Mouse (Mus musculus): ENCODE measurements around the gene Apopt1. TPM values are rescaled to one million over a fixed set of nuclear protein-coding genes. Genes with fewer than 3 reads are reported as not detected.

Apopt1 gene
- polyA plus RNA-seq, 1 experiment from 2014 or later: 50.8 TPM

DNA sequence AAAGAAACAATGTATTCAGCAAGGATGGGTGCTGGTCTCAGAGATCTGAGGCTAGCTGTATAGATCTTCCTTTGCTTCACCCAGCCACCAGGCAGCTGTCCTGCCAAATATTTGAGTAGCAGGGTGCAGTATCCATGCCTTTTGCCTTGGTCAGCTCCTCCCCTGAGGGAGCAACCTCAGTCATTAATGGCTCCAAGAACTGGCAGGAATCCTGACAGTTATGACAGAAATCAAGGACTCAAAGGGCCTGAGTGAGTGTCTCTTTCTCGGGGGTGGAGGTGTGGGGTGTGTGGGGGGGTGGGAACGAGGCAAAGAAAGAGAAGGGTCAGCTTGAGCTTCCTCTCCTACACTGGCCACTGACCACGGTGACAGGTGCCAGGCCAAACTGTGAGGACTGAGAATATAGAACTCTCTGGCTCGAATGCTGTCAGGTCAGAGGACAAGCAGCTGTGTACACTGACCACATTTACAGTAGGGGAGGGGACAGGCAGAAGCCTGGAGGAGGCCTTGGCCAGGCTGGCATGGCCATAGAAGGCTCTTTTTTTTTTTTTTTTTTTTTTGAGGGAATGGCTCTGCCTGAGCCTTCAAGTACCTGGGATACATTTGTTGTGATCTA is 43.1 kb downstream of the Apopt1 start:
- no peak overlapping the region for H3K27ac ChIP-seq (ENCODE audit: low read depth, low read length)
- ATAC-seq (no peak), DNase-seq (ENCODE audit: low spot score) (no peak)
- peaks cover 16% of the 10 kb centered on the region for H3K4me1 ChIP-seq (ENCODE audit: control insufficient read depth, insufficient read depth, low read length)
- no peak overlapping the region for H3K9ac ChIP-seq (ENCODE audit: low read length)
- H3K27me3 ChIP-seq (replicated peaks; ENCODE audit: control insufficient read depth, insufficient read depth, low read length): no peaks in the 10 kb centered on the region
- H3K9me3 ChIP-seq (replicated peaks; ENCODE audit: control insufficient read depth, low read length): no peaks in the 10 kb centered on the region
- H3K36me3 ChIP-seq (ENCODE audit: control insufficient read depth, insufficient read depth, low read length): no peaks in the 10 kb centered on the region
- no peak overlapping the region for H3K4me3 ChIP-seq (ENCODE audit: low read depth, low read length)
- WGBS: 76% methylated on average over 4 of the region's 4 CpGs
- no peak overlapping the region for H3K4me2 ChIP-seq (ENCODE audit: low read length)

GRCm38 (mm10) chr12:111756698-111757082 is 43.6 kb downstream of the Apopt1 start:
- ATAC-seq: no peak
- Histone ChIP-seq H3K9me3 (replicated peaks; ENCODE audit: control insufficient read depth, low read length) (no peaks in the 10 kb centered on the region), H3K4me2 (ENCODE audit: low read length) (no peak overlapping the region), H3K27me3 (replicated peaks; ENCODE audit: control insufficient read depth, insufficient read depth, low read length) (no peaks in the 10 kb centered on the region), H3K36me3 (ENCODE audit: control insufficient read depth, insufficient read depth, low read length) (no peaks in the 10 kb centered on the region), H3K4me3 (ENCODE audit: low read depth, low read length) (no peak overlapping the region), H3K27ac (ENCODE audit: low read depth, low read length) (no peak overlapping the region), H3K4me1 (ENCODE audit: control insufficient read depth, insufficient read depth, low read length) (peaks cover 16% of the 10 kb centered on the region), H3K9ac (ENCODE audit: low read length) (no peak overlapping the region)
- WGBS: 59% methylated on average over 5 of the region's 5 CpGs
- no peak for DNase-seq (ENCODE audit: low spot score)

DNA sequence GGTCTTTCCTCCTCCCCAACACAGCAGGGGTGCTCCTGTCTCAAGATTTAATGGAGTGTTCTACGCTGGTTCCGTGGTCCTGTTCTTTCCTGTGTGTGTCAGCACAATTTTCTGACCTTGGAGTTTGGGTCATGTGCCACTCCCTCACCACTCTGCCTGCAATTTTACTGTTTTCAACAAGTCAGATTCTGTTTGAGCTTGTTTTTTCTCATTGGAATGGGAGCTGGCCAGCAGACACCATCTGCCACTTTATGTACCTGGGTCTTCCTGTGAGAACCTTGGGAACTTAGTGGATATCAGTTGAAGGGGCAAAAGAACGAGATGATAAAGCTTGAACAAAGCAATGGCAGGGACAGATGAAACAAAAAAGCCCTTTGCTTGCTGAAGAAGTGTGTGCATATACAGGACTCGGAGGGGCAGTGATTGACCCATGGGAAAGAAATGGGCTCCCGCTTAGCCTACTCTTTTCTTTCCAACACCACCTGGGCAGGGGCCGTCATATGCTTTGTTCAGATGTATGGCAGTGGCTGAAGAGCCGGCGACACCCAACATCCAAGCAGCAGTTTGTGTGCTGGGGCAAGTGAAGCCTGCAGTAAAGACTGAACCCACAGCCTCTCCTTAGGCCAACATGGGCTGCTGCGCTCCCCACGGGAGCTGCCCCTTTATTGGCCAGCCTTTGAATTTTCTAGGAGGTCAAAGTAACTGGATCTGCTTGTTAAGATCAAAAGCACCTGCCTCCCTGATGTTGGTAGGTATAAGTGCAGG is 44.7 kb downstream of the Apopt1 start:
- DNase-seq (ENCODE audit: low spot score) (no peak), ATAC-seq (0 out of 2 replicates have a peak, but pooled peaks have one; percentile 1)
- H3K9me3 ChIP-seq (replicated peaks; ENCODE audit: control insufficient read depth, low read length): no peaks in the 10 kb centered on the region
- peak overlapping the region; percentile 98 for H3K9ac ChIP-seq (ENCODE audit: low read length)
- 38% methylated on average over 10 of the region's 10 CpGs for WGBS
- H3K27me3 ChIP-seq (replicated peaks; ENCODE audit: control insufficient read depth, insufficient read depth, low read length): no peaks in the 10 kb centered on the region
- peak overlapping the region; percentile 86 for H3K4me3 ChIP-seq (ENCODE audit: low read depth, low read length)
- peak overlapping the region; percentile 92; the same call in 1 of the 2 replicates for H3K27ac ChIP-seq (ENCODE audit: low read depth, low read length)
- peak overlapping the region; percentile 89 for H3K4me2 ChIP-seq (ENCODE audit: low read length)
- H3K36me3 ChIP-seq (ENCODE audit: control insufficient read depth, insufficient read depth, low read length): peaks cover 4% of the 10 kb centered on the region; the same call in 1 of the 2 replicates
- H3K4me1 ChIP-seq (ENCODE audit: control insufficient read depth, insufficient read depth, low read length): peaks cover 16% of the 10 kb centered on the region

- under 1% methylated on average over 71 of the region's 85 CpGs for WGBS
- Histone ChIP-seq H3K4me3 (ENCODE audit: low read depth, low read length) (peak within 1 kb of the TSS; percentile 86), H3K9ac (ENCODE audit: low read length) (peak within 1 kb of the TSS; percentile 98), H3K4me1 (ENCODE audit: control insufficient read depth, insufficient read depth, low read length) (peaks cover 16% of the 10 kb centered on the region), H3K27me3 (replicated peaks; ENCODE audit: control insufficient read depth, insufficient read depth, low read length) (no peaks in the 10 kb centered on the region), H3K9me3 (replicated peaks; ENCODE audit: control insufficient read depth, low read length) (no peaks in the 10 kb centered on the region), H3K27ac (ENCODE audit: low read depth, low read length) (peak within 1 kb of the TSS; percentile 92), H3K36me3 (ENCODE audit: control insufficient read depth, insufficient read depth, low read length) (peaks cover 12% of the 10 kb centered on the region; the same call in 1 of the 2 replicates), H3K4me2 (ENCODE audit: low read length) (peak within 1 kb of the TSS; percentile 89)
- DNase-seq (ENCODE audit: low spot score): peak; percentile 83
- peak; percentile 85 for ATAC-seq
Observed at GRCm38 (mm10) chr12:111758381-111759175, 45.5 kb downstream of the Apopt1 start, which contains the start of gene Klc1. Gene Klc1 (plus strand): TSS chr12:111758849.

DNA sequence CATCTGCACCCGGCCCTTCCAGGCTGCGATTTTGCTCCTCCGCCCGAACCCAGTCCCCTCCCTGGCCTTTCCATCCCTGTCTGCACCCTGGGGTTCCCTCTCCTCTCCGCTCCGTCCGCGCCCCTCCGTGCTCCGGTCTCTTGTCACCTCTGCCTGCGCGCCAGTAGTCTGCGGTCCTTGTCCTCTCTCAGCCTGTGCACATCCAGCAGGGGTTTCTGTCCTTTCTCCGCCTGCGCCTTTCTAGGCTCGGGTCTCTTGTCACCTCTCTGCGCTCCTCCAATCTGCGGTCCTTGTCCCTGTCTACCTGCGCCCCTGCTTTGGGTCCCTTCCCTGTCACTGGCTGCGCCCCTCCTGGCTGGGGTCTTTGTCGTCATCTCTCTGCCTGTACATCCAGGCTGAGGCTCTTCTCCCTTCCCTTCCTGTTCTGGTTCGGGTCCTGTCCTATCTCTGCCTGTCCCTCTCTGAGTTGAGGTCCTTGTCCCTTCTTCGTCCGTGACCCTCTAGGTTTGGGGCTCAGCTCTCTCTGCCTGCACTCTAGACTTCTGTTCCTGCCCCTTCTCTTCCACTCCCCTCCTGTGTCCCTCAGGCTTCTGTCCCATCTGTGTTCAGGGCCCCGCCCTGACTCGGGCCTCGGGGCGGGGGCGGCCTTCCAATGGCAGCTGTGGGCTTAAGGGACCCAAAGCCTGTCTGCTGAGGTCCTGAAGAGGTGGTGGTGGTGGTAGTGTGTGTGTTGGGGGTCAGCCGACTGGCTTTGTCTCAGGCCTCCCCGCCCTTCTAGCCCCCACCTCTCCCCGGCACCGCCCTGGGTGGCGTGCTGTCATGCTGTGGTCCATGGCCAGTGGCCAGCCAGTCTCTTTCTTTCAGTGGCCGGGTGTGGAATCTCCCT is 46.4 kb downstream of the Apopt1 start:
- WGBS: 1% methylated on average over 35 of the region's 35 CpGs
- Histone ChIP-seq H3K27ac (ENCODE audit: low read depth, low read length) (peak overlapping the region; percentile 92), H3K27me3 (replicated peaks; ENCODE audit: control insufficient read depth, insufficient read depth, low read length) (no peaks in the 10 kb centered on the region), H3K4me2 (ENCODE audit: low read length) (peak overlapping the region; percentile 89), H3K4me3 (ENCODE audit: low read depth, low read length) (peak overlapping the region; percentile 86), H3K36me3 (ENCODE audit: control insufficient read depth, insufficient read depth, low read length) (peaks cover 12% of the 10 kb centered on the region; the same call in 1 of the 2 replicates), H3K9me3 (replicated peaks; ENCODE audit: control insufficient read depth, low read length) (no peaks in the 10 kb centered on the region), H3K4me1 (ENCODE audit: control insufficient read depth, insufficient read depth, low read length) (peaks cover 16% of the 10 kb centered on the region), H3K9ac (ENCODE audit: low read length) (peak overlapping the region; percentile 98)
- DNase-seq (ENCODE audit: low spot score) (peak; percentile 46), ATAC-seq (peak; percentile 52)

GRCm38 (mm10) chr12:111760306-111760908 is 47.3 kb downstream of the Apopt1 start:
- Histone ChIP-seq H3K27ac (ENCODE audit: low read depth, low read length) (no peak overlapping the region), H3K4me1 (ENCODE audit: control insufficient read depth, insufficient read depth, low read length) (peaks cover 16% of the 10 kb centered on the region)
- WGBS: 73% methylated on average over 7 of the region's 7 CpGs

DNA sequence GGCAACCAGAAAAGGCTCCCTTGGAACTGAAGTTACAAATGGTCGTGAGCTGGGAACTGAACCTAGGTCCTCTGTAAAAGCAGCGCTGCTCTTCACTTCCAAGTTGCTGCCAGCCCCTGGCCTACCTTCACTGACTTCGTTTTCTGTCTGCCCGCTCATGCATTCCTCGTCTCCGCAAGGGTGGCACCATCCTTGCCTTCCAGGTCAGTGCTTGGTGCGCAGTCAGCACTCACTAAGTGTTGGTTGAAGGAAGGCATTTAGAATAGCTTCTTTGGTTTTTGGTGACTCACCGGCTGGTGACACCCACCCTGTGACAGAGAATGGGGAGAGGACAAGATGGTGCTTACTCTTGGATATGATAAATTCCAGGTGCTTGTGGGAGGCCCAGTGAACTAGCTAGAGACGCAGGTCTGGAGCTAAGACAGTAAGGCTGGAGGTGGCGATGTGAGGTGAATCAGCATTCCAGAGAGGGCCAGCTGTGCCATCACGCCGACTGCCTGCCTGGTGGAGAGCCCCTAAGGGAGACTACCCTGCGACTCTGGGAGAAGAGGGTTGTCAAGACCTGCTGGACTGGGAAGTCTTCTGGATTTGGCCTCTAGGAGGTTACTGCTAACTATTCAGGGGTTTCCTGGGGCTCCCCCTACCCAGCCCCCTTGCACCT is 49.7 kb downstream of the Apopt1 start:
- 94% methylated on average over 13 of the region's 13 CpGs for WGBS
- ATAC-seq (no peak), DNase-seq (ENCODE audit: low spot score) (no peak)
- peaks cover 12% of the 10 kb centered on the region; the same call in 1 of the 2 replicates for H3K36me3 ChIP-seq (ENCODE audit: control insufficient read depth, insufficient read depth, low read length)
- H3K4me1 ChIP-seq (ENCODE audit: control insufficient read depth, insufficient read depth, low read length): peaks cover 29% of the 10 kb centered on the region
- H3K27ac ChIP-seq (ENCODE audit: low read depth, low read length): no peak overlapping the region
- H3K27me3 ChIP-seq (replicated peaks; ENCODE audit: control insufficient read depth, insufficient read depth, low read length): no peaks in the 10 kb centered on the region
- H3K9me3 ChIP-seq (replicated peaks; ENCODE audit: control insufficient read depth, low read length): no peaks in the 10 kb centered on the region
- H3K4me3 ChIP-seq (ENCODE audit: low read depth, low read length): no peak overlapping the region
- no peak overlapping the region for H3K9ac ChIP-seq (ENCODE audit: low read length)
- no peak overlapping the region for H3K4me2 ChIP-seq (ENCODE audit: low read length)

More at GRCm38 (mm10) chr12:111760306-111760908, 47.3 kb downstream of the Apopt1 start:
- Histone ChIP-seq H3K27me3 (replicated peaks; ENCODE audit: control insufficient read depth, insufficient read depth, low read length) (no peaks in the 10 kb centered on the region), H3K9ac (ENCODE audit: low read length) (peak overlapping the region; percentile 98), H3K4me3 (ENCODE audit: low read depth, low read length) (peak overlapping the region; percentile 86), H3K9me3 (replicated peaks; ENCODE audit: control insufficient read depth, low read length) (no peaks in the 10 kb centered on the region), H3K36me3 (ENCODE audit: control insufficient read depth, insufficient read depth, low read length) (peaks cover 12% of the 10 kb centered on the region; the same call in 1 of the 2 replicates), H3K4me2 (ENCODE audit: low read length) (peak overlapping the region; percentile 89)
- ATAC-seq (no peak), DNase-seq (ENCODE audit: low spot score) (no peak)

Data from forebrain, embryonic 14.5 days (tissue).